Mouse (Mus musculus): ENCODE measurements around the gene Erbb4.

DNA sequence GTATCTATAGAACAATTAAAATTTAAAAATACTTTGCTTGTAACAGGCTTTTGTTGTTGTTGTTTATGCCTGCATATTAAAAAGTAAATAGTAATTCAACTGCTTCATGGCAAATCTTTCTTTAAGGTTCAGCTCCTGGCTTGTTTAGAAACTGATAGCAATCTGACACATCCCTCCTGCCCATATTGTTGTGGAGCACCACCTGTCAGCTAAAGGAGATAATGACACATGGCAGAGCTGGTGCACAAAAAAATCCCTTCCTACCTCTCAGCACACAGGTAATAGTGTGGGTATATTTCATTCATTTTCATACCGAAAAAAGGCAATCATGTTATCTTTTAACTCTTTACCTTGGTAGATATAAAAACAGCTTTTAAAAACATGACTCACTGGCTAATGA is 18.5 kb downstream of the Erbb4 start:
- TF ChIP-seq CTCF (IDR thresholded peaks at IDR 0.05) (no peak), EP300 (IDR thresholded peaks at IDR 0.05) (no peak)

Data from lung, postnatal 0 days (tissue).